Mouse (Mus musculus) granulocyte monocyte progenitor cell, adult 5-6 weeks (primary cell): ENCODE measurements around the gene Rab10. TPM values are rescaled to one million over a fixed set of nuclear protein-coding genes. Genes with fewer than 3 reads are reported as not detected.

Experiments used
- ATAC-seq: replicated peaks from 2 replicates; pipeline ENCODE4 v1.8.0; 2016; ENCODE audit warnings: mild to moderate bottlenecking, moderate TSS enrichment, inconsistent platforms; ENCODE audit not compliant: poor library complexity, severe bottlenecking
- total RNA-seq, 2 experiments: library from RNA; stranded (forward) in 1 of 2; stranded (reverse) in 1 of 2; fragments of 200-712, 200-1000 nt in 1 of 2; fragments of >200 nt in 1 of 2; fragmentation: Nextera tagmentation in 1 of 2; gene quantifications; 2 replicates each; pipeline ENCODE4 v1.2.3; 2014 to 2017

Rab10 gene
- total RNA-seq, 2 experiments from 2014 or later, result 57.5 to 88.2 TPM

GRCm38 (mm10) chr12:3238361-3239051 lies 71.3 kb downstream of the Rab10 start:
- 0 out of 2 replicates have a peak, but pooled peaks have one; percentile 2 for ATAC-seq

DNA sequence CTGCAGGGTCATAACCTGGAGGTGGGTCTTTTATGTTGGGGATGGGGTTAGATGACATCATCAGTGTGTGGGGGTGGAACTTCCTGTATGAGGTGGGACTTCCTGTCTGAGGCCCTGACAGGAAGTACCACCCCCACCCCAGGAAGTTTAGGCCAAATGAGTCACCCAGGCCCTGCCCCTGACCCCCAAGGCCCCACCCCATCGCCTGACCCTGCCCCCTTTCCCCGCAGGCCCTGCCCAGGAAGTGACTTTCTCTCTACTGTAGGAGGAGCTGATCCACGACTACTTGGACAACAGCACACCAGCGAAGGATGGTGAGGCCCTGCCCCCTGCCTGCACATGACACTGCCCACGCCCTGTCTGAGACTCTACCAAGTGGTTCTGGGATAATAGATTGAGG lies 72.0 kb downstream of the Rab10 start:
- ATAC-seq, result no peak

DNA sequence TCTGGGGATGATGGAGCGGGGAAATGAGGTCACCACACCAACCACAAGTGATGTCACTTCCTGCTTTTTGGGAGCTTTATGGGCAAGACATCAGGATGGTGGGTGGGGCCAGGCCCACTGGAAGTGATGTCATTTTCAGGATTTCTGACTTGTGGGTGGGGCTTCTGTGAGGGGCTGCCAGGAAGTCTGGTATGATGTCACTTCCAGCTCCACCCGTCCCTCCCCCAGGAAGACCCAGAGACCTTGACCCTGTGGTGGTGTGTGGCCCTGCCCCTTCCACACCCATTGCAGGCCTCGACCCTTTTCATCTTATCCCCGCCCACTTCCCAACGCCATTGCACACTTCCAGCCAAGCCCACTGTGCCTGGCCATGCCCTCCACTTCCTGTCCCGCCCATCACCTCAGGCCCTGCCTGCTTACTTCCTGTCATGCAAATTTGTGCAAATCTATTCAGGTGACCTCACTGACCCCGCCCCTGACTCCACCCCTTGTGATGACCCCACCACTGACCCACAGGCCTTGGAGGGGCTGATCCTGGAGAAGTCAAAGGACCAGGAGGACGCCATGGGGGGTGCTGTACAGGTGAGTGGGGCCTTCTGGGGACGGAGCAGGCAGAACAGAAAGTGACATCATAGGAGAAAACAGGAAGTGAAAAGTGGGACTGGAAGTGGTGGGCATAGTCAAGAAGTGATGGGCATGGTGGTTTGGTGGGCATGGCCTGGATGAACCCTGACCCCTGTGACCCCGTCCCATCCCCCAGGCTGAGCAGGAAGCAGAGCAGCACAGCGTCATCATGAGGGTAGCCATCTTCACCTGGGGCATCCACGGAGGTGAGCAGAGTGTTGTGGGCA lies 72.7 kb downstream of the Rab10 start:
- ATAC-seq, result peak; percentile 15

DNA sequence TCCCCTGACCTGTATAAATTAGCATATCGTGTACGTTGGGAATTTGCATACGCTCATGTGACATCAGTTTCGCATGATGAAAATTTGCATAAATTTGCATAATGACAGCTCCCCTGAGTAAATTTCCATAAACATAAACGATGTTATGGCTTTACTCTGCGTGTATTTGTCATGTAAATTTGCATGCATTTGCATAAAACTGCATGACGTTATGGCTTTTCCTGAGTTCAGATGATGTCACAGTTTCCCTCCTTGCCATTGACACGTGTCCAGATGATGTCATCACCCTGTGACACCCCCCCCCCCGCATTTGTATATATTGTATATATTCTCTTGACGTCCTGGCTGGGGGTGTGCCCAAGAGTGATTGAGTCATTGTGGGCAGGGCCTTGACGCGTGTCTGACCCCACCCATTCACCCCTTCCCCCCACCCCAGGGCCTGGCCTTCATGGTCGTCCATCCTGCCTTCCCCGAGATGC lies 73.6 kb downstream of the Rab10 start:
- ATAC-seq, result peak; percentile 2

GRCm38 (mm10) chr12:3235646-3236161 lies 74.1 kb downstream of the Rab10 start:
- peak; percentile 55 for ATAC-seq

GRCm38 (mm10) chr12:3235124-3235631 lies 74.6 kb downstream of the Rab10 start:
- ATAC-seq, result peak; percentile 67

GRCm38 (mm10) chr12:3234061-3234460 lies 75.7 kb downstream of the Rab10 start:
- no peak for ATAC-seq

DNA sequence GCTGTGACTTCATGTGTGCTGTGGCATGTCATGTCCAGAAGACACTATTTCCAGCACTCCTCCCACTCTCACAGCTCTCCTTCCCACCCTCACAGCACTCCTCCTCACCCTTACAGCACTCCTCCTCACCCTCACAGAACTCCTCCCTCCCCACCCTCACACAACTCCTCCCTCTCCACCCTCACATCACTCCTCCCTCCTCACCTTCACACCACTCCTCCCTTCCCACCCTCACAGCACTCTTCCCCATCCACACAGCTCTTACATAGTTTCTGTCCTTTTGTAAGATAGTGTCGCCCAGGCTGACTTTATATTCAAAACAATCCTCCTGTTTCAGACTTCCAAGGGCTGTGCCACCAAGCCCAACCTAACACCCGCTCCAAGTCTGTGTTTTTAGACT lies 86.4 kb downstream of the Rab10 start:
- ATAC-seq, result no peak

GRCm38 (mm10) chr12:3210181-3210580 lies 99.6 kb downstream of the Rab10 start:
- ATAC-seq, result no peak

DNA sequence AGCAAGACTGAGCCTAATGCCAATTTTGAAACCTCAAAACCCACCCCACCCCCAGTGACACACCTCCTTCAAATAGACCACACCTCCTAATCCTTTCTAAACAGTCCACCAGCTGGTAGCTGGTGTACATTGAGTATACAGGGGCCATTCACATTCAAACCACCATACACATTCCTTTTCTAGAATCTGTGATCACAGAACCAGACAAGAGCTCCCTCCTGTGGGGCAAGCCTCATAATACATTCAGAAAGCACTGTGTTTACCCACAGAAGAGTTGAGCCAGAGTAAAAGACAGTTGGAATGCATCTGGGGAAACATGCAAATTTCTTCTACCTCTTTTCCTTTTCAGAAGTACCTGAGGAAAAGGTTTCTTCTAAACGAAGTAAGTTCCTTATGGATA lies 100.6 kb downstream of the Rab10 start:
- no peak for ATAC-seq

Other genes starting within 250 kb of the Rab10 start
- gene Kif3c, start 55.2 kb upstream of the Rab10 start, total RNA-seq (2014; fragmentation: Nextera tagmentation), result 2.7 and 7.8 TPM in 2 replicates
- 3.3 and 4.4 TPM in 2 replicates for gene Kif3c, start 55.2 kb upstream of the Rab10 start, total RNA-seq (2017)
- gene Asxl2, start 116.9 kb upstream of the Rab10 start, total RNA-seq (2014; fragmentation: Nextera tagmentation), result 44.4 and 53.1 TPM in 2 replicates
- gene Asxl2, start 116.9 kb upstream of the Rab10 start, total RNA-seq (2017), result 26.9 and 30.2 TPM in 2 replicates